Mouse (Mus musculus) embryonic facial prominence, embryonic 11.5 days (tissue): Measurements from ENCODE around the gene Aox4. TPM values are rescaled to one million over a fixed set of nuclear protein-coding genes. Genes with fewer than 3 reads are reported as not detected.

Experiments
- ATAC-seq: fragments of 200-750 bp; cut with Nextera tagmentation; replicated peaks from 2 replicates; pipeline ENCODE4 v1.8.0; 2017; ENCODE audit warnings: low read depth; ENCODE audit not compliant: insufficient number of reproducible peaks, low FRiP score, low TSS enrichment
- DNase-seq: peaks from one replicate; pipeline ENCODE4 v3.0.0-alpha.2; 2015; ENCODE audit warnings: low spot score
- H3K27ac ChIP-seq: fragments of 300-500 bp; sonication (generic); replicated peaks from 2 replicates; pipeline ENCODE4 v1.5.1; 2014; ENCODE audit warnings: mild to moderate bottlenecking, low read depth, low read length, control low read depth
- H3K27me3 ChIP-seq: fragments of 300-500 bp; sonication (generic); 2 replicates; pipeline ENCODE4 v1.6.1; 2014; ENCODE audit warnings: mild to moderate bottlenecking, low read length, moderate library complexity, mixed read lengths; ENCODE audit not compliant: control insufficient read depth, insufficient read depth
- H3K36me3 ChIP-seq: fragments of 300-500 bp; sonication (generic); replicated peaks from 2 replicates; pipeline ENCODE4 v1.6.1; 2014; ENCODE audit warnings: low read depth, mild to moderate bottlenecking, low read length, moderate library complexity, mixed read lengths; ENCODE audit not compliant: control insufficient read depth, insufficient read depth
- H3K4me1 ChIP-seq: fragments of 300-500 bp; sonication (generic); 2 replicates; pipeline ENCODE4 v1.6.1; 2014; ENCODE audit warnings: low read length, mixed read lengths; ENCODE audit not compliant: control insufficient read depth, insufficient read depth
- H3K4me2 ChIP-seq: fragments of 300-500 bp; sonication (generic); 2 replicates; pipeline ENCODE4 v1.6.1; 2014; ENCODE audit warnings: low read depth, mild to moderate bottlenecking, control low read depth, low read length, moderate library complexity
- H3K4me3 ChIP-seq: fragments of 300-500 bp; sonication (generic); 2 replicates; pipeline ENCODE4 v1.5.1; 2014; ENCODE audit warnings: low read depth, low read length, control low read depth
- H3K9ac ChIP-seq: fragments of 300-500 bp; sonication (generic); replicated peaks from 2 replicates; pipeline ENCODE4 v1.6.1; 2014; ENCODE audit warnings: mild to moderate bottlenecking, control low read depth, low read length
- H3K9me3 ChIP-seq: fragments of 300-500 bp; sonication (generic); replicated peaks from 2 replicates; pipeline ENCODE4 v1.6.1; 2016; ENCODE audit warnings: mild to moderate bottlenecking, low read length, inconsistent platforms, mixed read lengths; ENCODE audit not compliant: control insufficient read depth
- WGBS: fragments of 180-500 bp; shearing (Covaris S2); extraction: QIAGEN DNeasy Blood & Tissue Kit; methylation state at CpG from one replicate; pipeline ENCODE4 v1.1.7; 2014; 5-methylcytosine and 5-hydroxymethylcytosine counted together
- polyA plus RNA-seq: library from polyadenylated mRNA; unstranded; fragments of >200 nt; fragmentation: Nextera tagmentation; extraction: Ambion mirVana; gene quantifications from 2 replicates; pipeline ENCODE4 v1.2.1, GENCODE M21; 2014

Aox4 gene
- polyA plus RNA-seq, 1 experiment from 2014 or later: not detected

GRCm38 (mm10) chr1:58304296-58304695 lies 94.1 kb downstream of the Aox4 start:
- ATAC-seq: no peak

GRCm38 (mm10) chr1:58307181-58307580 lies 97.0 kb downstream of the Aox4 start:
- Histone ChIP-seq H3K9me3 (no peaks in the 10 kb centered on the region), H3K4me3 (no peak overlapping the region), H3K4me2 (no peak overlapping the region), H3K9ac (no peak overlapping the region), H3K27ac (no peak overlapping the region), H3K36me3 (no peaks in the 10 kb centered on the region), H3K4me1 (no peaks in the 10 kb centered on the region), H3K27me3 (no peaks in the 10 kb centered on the region)
- DNase-seq (no peak), ATAC-seq (no peak)
- WGBS: 67% methylated on average over 8 of the region's 8 CpGs

More at GRCm38 (mm10) chr1:58304296-58304695, 94.1 kb downstream of the Aox4 start:
- no peak overlapping the region for H3K9ac ChIP-seq
- H3K4me3 ChIP-seq: no peak overlapping the region
- no peak overlapping the region for H3K27ac ChIP-seq
- H3K4me2 ChIP-seq: no peak overlapping the region
- no peaks in the 10 kb centered on the region for H3K27me3 ChIP-seq
- H3K36me3 ChIP-seq: no peaks in the 10 kb centered on the region
- DNase-seq: no peak
- 67% methylated on average over 12 of the region's 12 CpGs for WGBS
- no peaks in the 10 kb centered on the region for H3K4me1 ChIP-seq
- H3K9me3 ChIP-seq: no peaks in the 10 kb centered on the region

GRCm38 (mm10) chr1:58308594-58308993 lies 98.4 kb downstream of the Aox4 start:
- no peak overlapping the region for H3K4me2 ChIP-seq
- H3K4me3 ChIP-seq: no peak overlapping the region
- no peak for DNase-seq
- H3K27me3 ChIP-seq: no peaks in the 10 kb centered on the region
- no peaks in the 10 kb centered on the region for H3K9me3 ChIP-seq
- H3K4me1 ChIP-seq: no peaks in the 10 kb centered on the region
- no peak for ATAC-seq
- WGBS: 87% methylated on average over 8 of the region's 8 CpGs
- H3K36me3 ChIP-seq: no peaks in the 10 kb centered on the region
- H3K9ac ChIP-seq: no peak overlapping the region
- no peak overlapping the region for H3K27ac ChIP-seq

- no peaks in the 10 kb centered on the region for H3K27me3 ChIP-seq
- no peak overlapping the region for H3K4me3 ChIP-seq
- H3K4me1 ChIP-seq: no peaks in the 10 kb centered on the region
- 81% methylated on average over 4 of the region's 4 CpGs for WGBS
- H3K27ac ChIP-seq: no peak overlapping the region
- H3K9me3 ChIP-seq: no peaks in the 10 kb centered on the region
- H3K36me3 ChIP-seq: no peaks in the 10 kb centered on the region
- H3K9ac ChIP-seq: no peak overlapping the region
- no peak for DNase-seq
- H3K4me2 ChIP-seq: no peak overlapping the region
- ATAC-seq: no peak
These were observed 99.7 kb downstream of the Aox4 start for GRCm38 (mm10) chr1:58309853-58310252.

GRCm38 (mm10) chr1:58311221-58311864 lies 101.1 kb downstream of the Aox4 start:
- no peak overlapping the region for H3K4me3 ChIP-seq
- H3K4me2 ChIP-seq: no peak overlapping the region
- no peaks in the 10 kb centered on the region for H3K27me3 ChIP-seq
- no peaks in the 10 kb centered on the region for H3K4me1 ChIP-seq
- no peaks in the 10 kb centered on the region for H3K36me3 ChIP-seq
- H3K9me3 ChIP-seq: no peaks in the 10 kb centered on the region
- H3K27ac ChIP-seq: no peak overlapping the region
- WGBS: 83% methylated on average over 7 of the region's 7 CpGs
- no peak overlapping the region for H3K9ac ChIP-seq
- ATAC-seq: no peak
- DNase-seq: no peak

GRCm38 (mm10) chr1:58313173-58313572 lies 103.0 kb downstream of the Aox4 start:
- Histone ChIP-seq H3K27me3 (no peaks in the 10 kb centered on the region), H3K36me3 (no peaks in the 10 kb centered on the region), H3K9ac (no peak overlapping the region), H3K4me1 (no peaks in the 10 kb centered on the region), H3K4me3 (no peak overlapping the region), H3K9me3 (no peaks in the 10 kb centered on the region), H3K27ac (no peak overlapping the region), H3K4me2 (no peak overlapping the region)
- ATAC-seq: no peak
- WGBS: 90% methylated on average over 8 of the region's 8 CpGs
- DNase-seq: no peak

GRCm38 (mm10) chr1:58315532-58315931 lies 105.3 kb downstream of the Aox4 start:
- Histone ChIP-seq H3K9ac (no peak overlapping the region), H3K4me2 (no peak overlapping the region), H3K4me1 (no peaks in the 10 kb centered on the region), H3K36me3 (no peaks in the 10 kb centered on the region), H3K9me3 (no peaks in the 10 kb centered on the region), H3K27ac (no peak overlapping the region), H3K4me3 (no peak overlapping the region), H3K27me3 (no peaks in the 10 kb centered on the region)
- WGBS: 73% methylated on average over 6 of the region's 6 CpGs
- no peak for ATAC-seq
- no peak for DNase-seq
